Mouse (Mus musculus) E14TG2a.4 (cell line): ENCODE results near the gene Ncoa7.

Experiments used
- CTCF ChIP-seq: conservative IDR thresholded peaks from 2 replicates; pipeline ENCODE4 v1.5.1; 2014; ENCODE audit warnings: low read length
- NANOG ChIP-seq: IDR thresholded peaks from 2 replicates; pipeline ENCODE4 v1.6.1; 2014; ENCODE audit warnings: borderline replicate concordance, low read length, mixed read lengths
- POU5F1 ChIP-seq: IDR thresholded peaks from 2 replicates; pipeline ENCODE4 v1.6.1; 2014; ENCODE audit warnings: low read length, borderline replicate concordance

- no peak for TF ChIP-seq CTCF
- TF ChIP-seq POU5F1 = no peak
- no peak for TF ChIP-seq NANOG
Observed at GRCm38 (mm10) chr10:30716171-30716570, 87.0 kb downstream of the Ncoa7 start.
